Mouse (Mus musculus) embryonic facial prominence, embryonic 15.5 days (tissue): ENCODE measurements around the gene Spen. TPM values are rescaled to one million over a fixed set of nuclear protein-coding genes. Genes with fewer than 3 reads are reported as not detected.

Source experiments
- ATAC-seq: fragments of 200-750 bp; cut with Nextera tagmentation; 2 replicates; pipeline ENCODE4 v1.8.0; 2017; ENCODE audit warnings: low read depth, moderate TSS enrichment; ENCODE audit not compliant: insufficient number of reproducible peaks, low FRiP score, low TSS enrichment
- H3K27ac ChIP-seq: fragments of 300-500 bp; sonication (generic); replicated peaks from 2 replicates; pipeline ENCODE4 v1.5.1; 2015; ENCODE audit warnings: mild to moderate bottlenecking, inconsistent platforms
- H3K27me3 ChIP-seq: fragments of 300-500 bp; sonication (generic); 2 replicates; pipeline ENCODE4 v1.6.1; 2015; ENCODE audit warnings: inconsistent platforms
- H3K36me3 ChIP-seq: fragments of 300-500 bp; sonication (generic); 2 replicates; pipeline ENCODE4 v1.6.1; 2015; ENCODE audit warnings: mild to moderate bottlenecking, inconsistent platforms
- H3K4me1 ChIP-seq: fragments of 300-500 bp; sonication (generic); 2 replicates; pipeline ENCODE4 v1.6.1; 2015; ENCODE audit warnings: inconsistent platforms
- H3K4me2 ChIP-seq: fragments of 300-500 bp; sonication (generic); replicated peaks from 2 replicates; pipeline ENCODE4 v1.6.1; 2015; ENCODE audit warnings: mild to moderate bottlenecking, inconsistent platforms
- H3K4me3 ChIP-seq: fragments of 300-500 bp; sonication (generic); replicated peaks from 2 replicates; pipeline ENCODE4 v1.5.1; 2015; ENCODE audit warnings: mild to moderate bottlenecking, inconsistent platforms
- H3K9ac ChIP-seq: fragments of 300-500 bp; sonication (generic); 2 replicates; pipeline ENCODE4 v1.6.1; 2015; ENCODE audit warnings: inconsistent platforms
- H3K9me3 ChIP-seq: fragments of 300-500 bp; sonication (generic); replicated peaks from 2 replicates; pipeline ENCODE4 v1.6.1; 2016; ENCODE audit warnings: inconsistent platforms
- WGBS: fragments of 180-500 bp; shearing (Covaris S2); methylation state at CpG from one replicate; pipeline ENCODE4 v1.1.7; 2015; 5-methylcytosine and 5-hydroxymethylcytosine counted together
- polyA plus RNA-seq: library from polyadenylated mRNA; unstranded; fragments of >200 nt; fragmentation: Nextera tagmentation; extraction: Ambion mirVana; gene quantifications from 2 replicates; pipeline ENCODE4 v1.2.1, GENCODE M21; 2015

Spen gene
- polyA plus RNA-seq, 1 experiment from 2014 or later: 10.8 TPM

DNA sequence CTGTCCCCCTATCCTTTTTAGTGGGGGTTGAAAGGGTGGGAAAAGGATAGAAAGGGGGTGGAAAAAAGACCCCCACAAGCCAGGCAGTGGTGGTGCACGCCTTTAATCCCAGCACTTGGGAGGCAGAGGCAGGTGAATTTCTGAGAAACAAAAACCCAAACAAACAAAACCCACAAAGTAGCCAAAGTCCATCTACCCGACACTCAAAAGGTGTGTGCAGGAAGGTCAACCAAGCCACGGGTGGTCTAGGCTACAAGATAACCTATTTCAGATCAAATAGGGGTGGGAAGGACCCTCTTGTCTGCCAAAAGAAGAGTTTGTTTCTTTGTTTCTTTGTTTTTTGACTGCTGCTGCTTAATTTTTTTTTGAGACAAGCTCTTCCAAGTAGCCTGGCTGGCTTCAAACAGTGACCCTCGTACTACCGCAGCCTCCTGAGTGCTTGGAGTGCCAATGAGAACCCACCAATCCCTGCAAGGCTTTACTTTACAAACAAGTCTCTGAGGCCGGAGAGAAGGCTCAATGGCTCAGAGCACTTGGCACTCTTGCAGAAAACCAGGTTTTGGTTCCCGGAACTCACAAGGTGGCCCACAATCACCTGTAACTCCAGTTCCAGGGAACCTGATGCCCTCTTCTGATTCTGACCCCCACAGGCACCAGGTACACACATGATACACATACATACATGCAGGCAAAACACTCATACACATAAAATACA is 11.3 kb downstream of the Spen start:
- no peak overlapping the region for H3K4me2 ChIP-seq
- H3K4me3 ChIP-seq: no peak overlapping the region
- WGBS: 75% methylated on average over 7 of the region's 7 CpGs
- peaks cover 15% of the 10 kb centered on the region for H3K4me1 ChIP-seq
- no peak overlapping the region for H3K9ac ChIP-seq
- H3K27me3 ChIP-seq: no peaks in the 10 kb centered on the region
- peaks cover 1% of the 10 kb centered on the region for H3K36me3 ChIP-seq
- no peak overlapping the region for H3K27ac ChIP-seq
- ATAC-seq: no peak
- H3K9me3 ChIP-seq: no peaks in the 10 kb centered on the region

DNA sequence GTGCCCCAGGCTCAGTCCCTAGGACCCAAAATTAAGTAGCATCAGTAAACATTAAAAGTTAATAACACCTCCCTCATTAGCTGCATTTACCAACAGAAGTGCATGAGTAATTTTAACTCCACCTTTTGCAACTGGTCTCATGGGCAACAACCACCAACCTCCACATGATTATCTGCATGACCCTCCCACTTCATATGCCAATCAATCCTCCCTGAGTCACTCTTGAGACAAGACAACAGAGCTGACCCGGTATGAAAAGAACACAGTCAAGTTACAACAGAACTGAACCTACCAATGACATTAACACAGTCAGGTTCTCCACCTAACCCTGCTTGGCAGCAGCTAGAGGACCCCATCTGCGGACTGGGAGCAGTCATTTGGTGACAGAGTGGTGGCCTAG is 12.5 kb downstream of the Spen start:
- Histone ChIP-seq H3K4me1 (peaks cover 12% of the 10 kb centered on the region), H3K27me3 (no peaks in the 10 kb centered on the region), H3K27ac (0 out of 2 replicates have a peak overlapping the region, but pooled peaks have one; percentile 7), H3K4me3 (no peak overlapping the region), H3K4me2 (no peak overlapping the region), H3K9ac (no peak overlapping the region), H3K36me3 (peaks cover 13% of the 10 kb centered on the region), H3K9me3 (0 out of 2 replicates have a peak, but pooled peaks cover 4% of the 10 kb centered on the region)
- 58% methylated on average over 2 of the region's 2 CpGs for WGBS
- ATAC-seq: no peak

- H3K9ac ChIP-seq: no peak overlapping the region
- H3K4me2 ChIP-seq: no peak overlapping the region
- 53% methylated on average over 6 of the region's 6 CpGs for WGBS
- H3K27ac ChIP-seq: no peak overlapping the region
- no peaks in the 10 kb centered on the region for H3K27me3 ChIP-seq
- H3K4me3 ChIP-seq: no peak overlapping the region
- H3K9me3 ChIP-seq: 0 out of 2 replicates have a peak, but pooled peaks cover 4% of the 10 kb centered on the region
- peaks cover 11% of the 10 kb centered on the region for H3K4me1 ChIP-seq
- H3K36me3 ChIP-seq: peaks cover 21% of the 10 kb centered on the region
- no peak for ATAC-seq
Observed at GRCm38 (mm10) chr4:141524658-141525057, 13.7 kb downstream of the Spen start.

- Histone ChIP-seq H3K27me3 (no peaks in the 10 kb centered on the region), H3K9ac (no peak overlapping the region), H3K4me2 (no peak overlapping the region), H3K4me1 (peaks cover 11% of the 10 kb centered on the region), H3K9me3 (0 out of 2 replicates have a peak, but pooled peaks cover 4% of the 10 kb centered on the region), H3K36me3 (peaks cover 32% of the 10 kb centered on the region), H3K27ac (no peak overlapping the region), H3K4me3 (no peak overlapping the region)
- ATAC-seq: no peak
- WGBS: 66% methylated on average over 11 of the region's 11 CpGs
Observed at GRCm38 (mm10) chr4:141523128-141523527, 15.3 kb downstream of the Spen start.

GRCm38 (mm10) chr4:141518386-141518785 is 20.0 kb downstream of the Spen start:
- Histone ChIP-seq H3K4me1 (peaks cover 12% of the 10 kb centered on the region), H3K27me3 (no peaks in the 10 kb centered on the region), H3K4me2 (no peak overlapping the region), H3K9me3 (0 out of 2 replicates have a peak, but pooled peaks cover 4% of the 10 kb centered on the region), H3K4me3 (no peak overlapping the region), H3K9ac (no peak overlapping the region), H3K27ac (no peak overlapping the region), H3K36me3 (peaks cover 56% of the 10 kb centered on the region)
- 75% methylated on average over 3 of the region's 3 CpGs for WGBS
- no peak for ATAC-seq

DNA sequence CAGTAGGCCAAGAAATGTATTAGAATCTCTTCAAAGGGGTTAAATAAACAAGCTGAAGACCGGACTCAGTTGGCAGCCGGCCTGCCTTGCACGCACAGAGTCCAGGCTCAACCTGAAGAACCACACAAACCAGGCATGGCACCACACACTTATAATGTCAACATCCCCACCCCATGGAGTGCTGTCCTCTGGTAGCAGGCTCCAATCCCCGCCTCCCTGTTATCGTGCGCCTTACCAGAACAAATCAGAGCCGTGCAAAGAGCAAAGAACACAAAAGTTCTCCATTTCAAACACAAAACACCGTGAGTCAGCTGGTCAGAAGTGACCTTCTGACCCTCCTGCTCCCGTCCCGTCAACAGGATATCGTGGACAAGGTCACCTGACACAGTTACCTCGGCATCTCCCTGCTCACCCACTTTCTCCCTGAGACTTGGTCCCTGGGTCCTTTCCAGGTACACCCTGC is 24.2 kb downstream of the Spen start:
- H3K4me3 ChIP-seq: no peak overlapping the region
- peaks cover 31% of the 10 kb centered on the region for H3K36me3 ChIP-seq
- ATAC-seq: peak; percentile 29; the same call in 1 of the 2 replicates
- H3K9ac ChIP-seq: no peak overlapping the region
- 54% methylated on average over 12 of the region's 12 CpGs for WGBS
- no peaks in the 10 kb centered on the region for H3K9me3 ChIP-seq
- H3K4me1 ChIP-seq: peaks cover 13% of the 10 kb centered on the region
- 0 out of 2 replicates have a peak overlapping the region, but pooled peaks have one; percentile 28 for H3K27ac ChIP-seq
- H3K27me3 ChIP-seq: no peaks in the 10 kb centered on the region
- H3K4me2 ChIP-seq: no peak overlapping the region

- H3K9me3 ChIP-seq: no peaks in the 10 kb centered on the region
- peaks cover 15% of the 10 kb centered on the region for H3K4me1 ChIP-seq
- H3K27me3 ChIP-seq: no peaks in the 10 kb centered on the region
- 77% methylated on average over 6 of the region's 6 CpGs for WGBS
- H3K4me3 ChIP-seq: no peak overlapping the region
- no peak for ATAC-seq
- no peak overlapping the region for H3K9ac ChIP-seq
- peaks cover 15% of the 10 kb centered on the region for H3K36me3 ChIP-seq
- H3K4me2 ChIP-seq: no peak overlapping the region
- H3K27ac ChIP-seq: no peak overlapping the region
Observed at GRCm38 (mm10) chr4:141512145-141512544, 26.3 kb downstream of the Spen start.

DNA sequence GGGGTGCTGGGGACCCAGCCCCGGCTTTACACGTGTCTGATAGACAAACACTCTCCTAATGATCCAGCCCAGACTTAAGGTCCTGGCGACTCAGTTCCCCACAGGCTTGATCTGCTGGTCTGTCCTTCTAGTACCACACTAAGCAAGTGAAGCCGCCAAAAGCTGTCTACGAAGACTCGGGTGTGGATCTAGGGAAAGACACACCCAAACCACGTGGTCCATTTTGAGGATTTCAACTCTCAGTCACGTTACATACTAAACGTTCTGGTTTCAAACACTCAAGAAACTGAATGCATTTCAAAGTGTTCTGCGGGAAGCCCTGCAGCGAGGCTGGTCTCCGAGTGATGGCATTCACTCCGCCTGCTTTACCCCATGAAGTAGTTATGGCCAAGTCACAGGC is 27.9 kb downstream of the Spen start:
- no peak for ATAC-seq
- Histone ChIP-seq H3K4me3 (no peak overlapping the region), H3K36me3 (no peaks in the 10 kb centered on the region), H3K9me3 (no peaks in the 10 kb centered on the region), H3K4me1 (peaks cover 25% of the 10 kb centered on the region), H3K27ac (0 out of 2 replicates have a peak overlapping the region, but pooled peaks have one; percentile 6), H3K9ac (no peak overlapping the region), H3K4me2 (no peak overlapping the region), H3K27me3 (no peaks in the 10 kb centered on the region)
- WGBS: 66% methylated on average over 13 of the region's 13 CpGs

DNA sequence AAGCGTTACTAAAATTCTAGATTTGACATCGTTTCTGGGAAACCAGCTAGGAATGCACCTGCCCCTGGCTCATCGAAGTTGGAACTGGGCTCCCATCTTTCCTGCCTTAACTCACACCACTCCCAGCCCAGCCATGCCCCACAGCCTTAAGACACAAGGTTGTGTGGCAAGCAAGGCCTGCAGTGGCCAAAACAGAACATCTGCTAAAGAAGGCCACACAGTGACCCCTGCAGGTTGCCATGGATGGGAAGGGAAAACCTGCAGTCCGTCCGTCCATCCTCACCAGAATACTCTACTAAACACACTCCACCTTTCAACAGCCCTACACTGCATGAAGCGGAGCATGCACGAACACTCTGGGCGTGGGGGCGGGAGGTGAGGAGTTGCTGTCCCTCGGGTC is 31.5 kb downstream of the Spen start:
- ATAC-seq: no peak

GRCm38 (mm10) chr4:141506352-141506751 is 32.0 kb downstream of the Spen start:
- H3K27me3 ChIP-seq: no peaks in the 10 kb centered on the region
- ATAC-seq: peak; percentile 75
- H3K4me3 ChIP-seq: no peak overlapping the region
- no peaks in the 10 kb centered on the region for H3K9me3 ChIP-seq
- H3K36me3 ChIP-seq: no peaks in the 10 kb centered on the region
- 41% methylated on average over 10 of the region's 10 CpGs for WGBS
- peak overlapping the region; percentile 86 for H3K27ac ChIP-seq
- no peak overlapping the region for H3K9ac ChIP-seq
- peaks cover 31% of the 10 kb centered on the region for H3K4me1 ChIP-seq
- H3K4me2 ChIP-seq: no peak overlapping the region

More for the DNA sequence above, 31.5 kb downstream of the Spen start:
- H3K9me3 ChIP-seq: no peaks in the 10 kb centered on the region
- no peaks in the 10 kb centered on the region for H3K36me3 ChIP-seq
- H3K27me3 ChIP-seq: no peaks in the 10 kb centered on the region
- no peak overlapping the region for H3K4me3 ChIP-seq
- H3K9ac ChIP-seq: no peak overlapping the region
- 73% methylated on average over 10 of the region's 10 CpGs for WGBS
- H3K4me2 ChIP-seq: no peak overlapping the region
- peaks cover 26% of the 10 kb centered on the region for H3K4me1 ChIP-seq
- H3K27ac ChIP-seq: peak overlapping the region; percentile 86

DNA sequence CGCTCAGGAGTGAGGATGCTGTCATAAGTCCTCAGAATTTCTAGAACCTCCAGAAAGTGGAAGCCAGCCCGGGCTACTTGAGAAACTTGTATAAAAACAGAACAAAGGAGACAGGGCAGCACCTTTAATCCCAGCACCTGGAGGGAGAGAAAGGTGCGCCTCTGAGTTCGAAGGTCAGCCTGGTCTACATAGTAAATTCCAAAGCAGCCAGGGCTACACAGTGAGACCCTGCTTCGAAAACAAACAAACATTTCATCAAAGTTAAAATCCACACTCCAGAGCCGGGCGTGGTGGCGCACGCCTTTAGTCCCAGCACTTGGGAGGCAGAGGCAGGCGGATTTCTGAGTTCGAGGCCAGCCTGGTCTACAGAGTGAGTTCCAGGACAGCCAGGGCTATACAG is 32.6 kb downstream of the Spen start:
- Histone ChIP-seq H3K4me3 (no peak overlapping the region), H3K27ac (no peak overlapping the region; the same call in 1 of the 2 replicates), H3K4me1 (peaks cover 37% of the 10 kb centered on the region), H3K4me2 (no peak overlapping the region), H3K36me3 (no peaks in the 10 kb centered on the region), H3K9me3 (no peaks in the 10 kb centered on the region), H3K9ac (no peak overlapping the region), H3K27me3 (no peaks in the 10 kb centered on the region)
- 93% methylated on average over 11 of the region's 11 CpGs for WGBS
- no peak for ATAC-seq

DNA sequence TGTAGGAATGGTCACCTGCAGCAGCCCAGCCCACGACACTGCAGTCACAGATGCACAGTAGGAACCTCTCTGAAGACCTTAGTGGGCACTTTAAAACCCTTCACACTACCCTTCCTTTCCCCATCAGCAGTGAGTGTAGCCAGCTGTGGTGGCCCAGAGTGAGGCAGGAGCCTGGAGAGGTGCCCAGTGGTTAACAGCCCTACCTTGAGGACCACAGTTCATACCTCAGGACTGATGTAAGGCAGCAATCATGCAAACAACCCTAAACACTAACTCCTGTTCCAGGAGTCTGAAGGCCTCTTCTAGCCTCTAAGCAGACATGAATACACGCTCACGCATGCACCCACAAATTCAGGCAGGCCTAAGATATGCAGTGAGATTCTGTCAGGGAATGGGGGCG is 33.9 kb downstream of the Spen start:
- Histone ChIP-seq H3K27me3 (no peaks in the 10 kb centered on the region), H3K4me1 (peaks cover 40% of the 10 kb centered on the region), H3K4me2 (no peak overlapping the region), H3K9me3 (no peaks in the 10 kb centered on the region), H3K9ac (no peak overlapping the region), H3K27ac (no peak overlapping the region), H3K4me3 (no peak overlapping the region), H3K36me3 (no peaks in the 10 kb centered on the region)
- 84% methylated on average over 4 of the region's 4 CpGs for WGBS
- ATAC-seq: no peak
